16 mouse cellular contexts compared by ENCODE assay signal in the genomic region with DNA sequence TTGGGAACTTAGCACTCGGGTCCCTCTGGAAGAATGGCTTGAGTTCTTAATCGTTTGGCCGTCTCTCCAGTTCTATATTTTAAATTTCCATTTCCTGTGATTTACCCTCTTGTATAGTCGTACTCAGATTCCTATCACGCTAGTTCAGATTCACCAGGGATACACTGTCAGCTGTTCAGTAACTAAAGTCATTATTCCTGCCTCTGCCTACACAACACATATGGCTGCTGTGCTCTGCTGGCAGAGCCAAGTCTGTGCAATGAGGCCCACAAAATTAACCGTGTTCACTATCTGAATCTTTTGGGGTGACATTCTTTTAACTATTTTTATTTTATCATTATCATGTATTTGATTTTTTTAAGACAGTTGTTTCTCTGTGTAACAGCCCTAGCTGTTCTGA.
"Had no signal": no experiment of that assay in that cellular context is flagged by ENCODE, and none has a peak within 500 bp of the region (broad histone marks: within the 10 kb centered on the region; RNA-seq: fewer than 3 reads in every experiment).

No protein-coding gene starts in this region.

- DNase-seq: liver, postnatal 0 days; lung, adult 2 months; lung, postnatal 14 days; lung, postnatal 36 days; spleen, adult 18-20 months; thymus, adult 2 months; thymus, postnatal 25 days; thymus, postnatal 4 days had no signal

- ATAC-seq: liver, postnatal 0 days; lung, postnatal 0 days; midbrain, embryonic 13.5 days; midbrain, embryonic 15.5 days had no signal

- H3K4me3 ChIP-seq: liver, embryonic 15.5 days; lung, embryonic 15.5 days; megakaryocyte, embryonic 14.5 days; midbrain, embryonic 13.5 days; midbrain, embryonic 15.5 days; neural tube, embryonic 12.5 days had no signal

- H3K27ac ChIP-seq: liver, embryonic 15.5 days; lung, embryonic 15.5 days; macrophage; midbrain, embryonic 13.5 days; midbrain, embryonic 15.5 days; neural tube, embryonic 12.5 days had no signal
